Mouse (Mus musculus): ENCODE data around the gene Gpatch3. TPM values are rescaled to one million over a fixed set of nuclear protein-coding genes. Genes with fewer than 3 reads are reported as not detected.
A peak's percentile ranks its signal among the peaks of the same experiment; 100 is the strongest.

Gpatch3 gene
- polyA plus RNA-seq (2012; rRNA removed), result 4.8 and 5.0 TPM in 2 replicates

GRCm38 (mm10) chr4:133574070-133574842 is at the start of gene Gpatch3:
TSS of gene Gpatch3 (plus strand) at chr4:133574745.
- 3% methylated on average over 44 of the region's 44 CpGs for WGBS
- DNase-seq (ENCODE audit: low read depth, low spot score), result peak; percentile 93

DNA sequence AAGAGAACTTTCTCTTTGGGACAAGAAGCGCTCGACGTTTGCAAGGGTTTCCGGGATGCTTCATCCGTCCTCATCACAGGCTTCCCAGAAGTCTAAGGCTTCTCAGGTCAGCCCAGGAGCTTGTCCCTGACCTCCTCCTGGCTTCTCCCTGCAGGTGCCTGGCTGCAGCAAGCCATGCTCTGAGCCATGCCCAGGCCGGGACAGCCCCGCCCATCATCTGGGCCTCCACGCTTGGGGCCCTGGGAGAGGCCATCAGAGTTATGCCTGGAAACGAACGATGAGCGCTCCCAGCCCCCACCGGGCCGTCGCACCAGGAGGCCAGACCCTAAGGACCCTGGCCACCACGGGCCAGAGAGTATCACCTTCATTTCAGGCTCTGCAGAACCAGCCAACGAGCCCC is 46.8 kb upstream of the Gpatch3 start:
- WGBS, result 63% methylated on average over 16 of the region's 16 CpGs
- no peak for DNase-seq (ENCODE audit: low read depth, low spot score)

- DNase-seq (ENCODE audit: low read depth, low spot score), result no peak
- 53% methylated on average over 3 of the region's 3 CpGs for WGBS
Measured at GRCm38 (mm10) chr4:133532777-133533176, 41.8 kb upstream of the Gpatch3 start.

DNA sequence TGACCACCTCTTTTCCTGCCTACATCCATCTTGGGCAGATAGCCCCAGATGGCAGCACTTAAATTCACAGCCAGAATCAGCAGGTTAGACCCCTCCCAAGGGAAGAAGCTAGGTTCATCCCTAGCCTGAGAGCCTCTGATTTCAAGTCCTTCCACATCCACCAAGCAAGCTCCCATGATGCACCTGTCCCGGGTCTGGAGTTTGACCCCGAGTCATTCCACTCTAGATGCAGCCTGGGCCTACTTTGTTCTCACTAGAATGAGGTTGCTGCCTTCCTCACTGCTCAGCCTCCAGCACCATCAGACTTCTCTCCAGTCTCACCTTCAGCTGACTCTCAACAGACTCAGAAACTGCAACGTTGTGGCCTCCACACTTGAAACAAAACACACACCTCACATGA is 38.5 kb upstream of the Gpatch3 start:
- no peak for DNase-seq (ENCODE audit: low read depth, low spot score)
- WGBS, result 32% methylated on average over 3 of the region's 3 CpGs

DNA sequence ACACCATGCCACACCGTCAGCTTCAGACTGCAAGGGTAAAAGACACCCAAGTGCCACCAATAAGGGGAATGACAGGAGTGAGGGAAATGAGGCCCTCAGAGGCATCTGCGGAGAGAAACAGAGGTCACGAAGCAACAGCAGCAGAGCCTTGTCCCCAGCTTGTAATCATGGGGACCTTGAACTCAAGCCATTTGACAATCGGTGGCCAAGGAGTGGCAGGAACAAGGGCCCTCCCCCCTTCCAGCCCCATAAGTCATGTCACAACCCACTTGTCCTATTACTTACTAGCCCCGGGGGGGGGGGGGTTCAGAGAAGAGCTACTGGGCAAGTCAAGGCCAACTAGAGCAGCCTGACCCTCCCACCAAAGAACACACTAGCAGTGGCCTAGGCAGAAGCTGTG is 37.9 kb upstream of the Gpatch3 start:
- no peak for DNase-seq (ENCODE audit: low read depth, low spot score)
- 69% methylated on average over 5 of the region's 5 CpGs for WGBS

DNA sequence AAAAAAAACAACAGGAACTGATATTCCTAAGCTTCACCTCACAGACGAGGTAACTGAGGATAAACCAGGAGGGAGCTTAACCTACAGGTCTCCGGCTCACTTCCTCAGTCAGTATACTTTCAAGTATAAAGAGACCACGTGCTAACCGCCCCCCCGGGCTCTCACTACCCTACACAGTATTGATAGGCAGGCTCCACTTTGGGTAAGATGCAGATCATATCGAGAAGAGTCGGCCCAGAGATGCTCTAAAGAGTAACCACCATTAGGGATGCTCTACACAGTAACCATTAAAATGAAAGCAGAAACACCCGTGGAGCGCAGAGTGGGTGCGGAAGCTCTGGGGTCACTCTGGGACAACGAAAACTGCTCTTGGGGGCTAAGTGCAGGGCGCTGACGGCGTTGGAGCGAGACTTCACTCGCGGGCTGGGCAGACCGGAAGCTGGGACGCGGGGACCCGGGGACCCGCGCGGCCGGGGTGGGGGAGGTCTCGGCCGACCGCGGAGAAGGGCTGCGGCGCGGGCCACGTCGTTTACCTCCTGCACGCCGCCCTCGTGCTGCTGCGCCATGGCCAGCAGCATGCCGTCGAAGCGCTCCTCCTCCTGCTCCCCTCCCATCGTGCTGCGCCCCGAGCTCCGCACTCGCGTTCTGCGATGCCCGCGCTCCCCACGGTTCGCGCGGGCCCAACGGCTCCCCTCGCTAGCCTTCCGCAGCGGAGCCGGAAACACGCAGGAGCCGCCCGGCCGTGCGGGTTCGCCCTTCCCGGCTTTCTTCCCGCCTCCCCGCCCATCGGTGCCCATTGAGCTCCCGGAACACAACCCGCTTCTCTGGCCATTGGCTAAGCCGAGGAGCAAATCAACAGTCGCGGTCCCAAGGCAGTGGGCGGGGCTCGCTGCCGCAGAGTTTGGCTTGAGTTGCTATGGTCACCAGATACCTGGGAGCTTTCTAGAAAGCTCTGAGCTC is 29.0 kb upstream of the Gpatch3 start, which contains the start of gene Nudc:
Gene Nudc, minus strand, starts transcription at position 725 of the 960 bp plus-strand sequence.
- WGBS, result under 1% methylated on average over 77 of the region's 77 CpGs
- peak; percentile 92 for DNase-seq (ENCODE audit: low read depth, low spot score)

- no peak for DNase-seq (ENCODE audit: low read depth, low spot score)
- WGBS, result 90% methylated on average over 1 of the region's 1 CpGs
Measured at GRCm38 (mm10) chr4:133552029-133552428, 22.5 kb upstream of the Gpatch3 start.

DNA sequence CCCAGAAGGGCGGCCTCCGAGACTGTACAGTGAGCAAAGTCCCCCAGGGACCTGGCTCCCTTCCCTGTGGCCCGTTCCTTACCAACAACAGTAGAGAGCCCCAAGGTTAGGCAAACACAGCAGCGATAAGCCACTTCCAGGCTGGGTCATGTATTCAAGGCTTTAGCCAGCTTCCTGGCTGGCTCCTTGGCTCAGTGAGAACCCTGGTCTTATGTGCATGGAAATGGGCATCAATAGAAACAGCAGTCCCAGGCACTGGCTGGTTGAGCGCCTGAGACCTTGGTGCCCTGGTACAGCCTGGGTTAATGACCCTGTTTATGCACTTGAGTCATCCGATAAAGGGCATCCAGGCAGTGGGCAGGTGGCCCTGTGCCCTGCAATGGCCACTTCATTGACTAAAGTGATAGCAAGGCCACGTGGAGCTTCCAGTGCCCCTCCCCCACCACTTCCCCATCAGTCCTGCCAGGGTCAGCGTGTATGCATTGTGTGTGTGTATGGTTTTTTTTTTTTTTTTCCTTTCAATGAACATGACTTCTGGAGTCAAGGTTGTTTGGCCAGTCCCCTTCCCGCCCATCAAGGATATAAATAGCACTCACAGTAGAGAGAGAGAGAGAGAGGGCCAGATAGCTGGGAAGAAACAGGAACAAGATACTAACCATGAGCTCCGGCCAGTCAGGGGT is 21.6 kb upstream of the Gpatch3 start, which contains the start of gene Nr0b2:
Gene Nr0b2, plus strand, starts transcription at position 609 of the 680 bp plus-strand sequence.
- 34% methylated on average over 10 of the region's 10 CpGs for WGBS
- no peak for DNase-seq (ENCODE audit: low read depth, low spot score)

GRCm38 (mm10) chr4:133553448-133554330 is 20.9 kb upstream of the Gpatch3 start:
- WGBS, result 61% methylated on average over 19 of the region's 19 CpGs
- DNase-seq (ENCODE audit: low read depth, low spot score), result no peak

- 43% methylated on average over 10 of the region's 10 CpGs for WGBS
- no peak for DNase-seq (ENCODE audit: low read depth, low spot score)
Measured at GRCm38 (mm10) chr4:133557041-133557717, 17.4 kb upstream of the Gpatch3 start.

DNA sequence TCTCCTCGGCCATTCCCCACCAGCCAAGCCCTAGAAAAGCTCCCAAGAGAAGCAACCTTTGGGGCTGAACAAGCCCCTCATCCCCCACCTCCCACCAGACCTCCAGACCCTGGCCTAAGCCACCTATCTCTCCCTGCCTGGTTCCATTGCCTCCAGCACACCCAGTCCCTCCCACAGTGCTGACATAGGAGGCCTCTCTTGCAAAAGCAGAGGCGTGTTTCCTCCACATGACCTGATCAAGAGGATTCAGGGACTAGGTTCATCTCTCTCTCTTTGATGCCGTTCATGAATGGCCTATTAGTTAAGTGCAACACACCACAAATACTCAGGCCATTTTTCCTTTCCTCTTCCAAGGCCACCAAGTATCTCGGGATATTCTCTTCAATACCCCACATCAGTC is 14.7 kb upstream of the Gpatch3 start:
- DNase-seq (ENCODE audit: low read depth, low spot score), result no peak
- WGBS, result 62% methylated on average over 4 of the region's 4 CpGs

GRCm38 (mm10) chr4:133561622-133562021 is 12.9 kb upstream of the Gpatch3 start:
- WGBS, result 31% methylated on average over 4 of the region's 4 CpGs
- no peak for DNase-seq (ENCODE audit: low read depth, low spot score)

- no peak for DNase-seq (ENCODE audit: low read depth, low spot score)
- 23% methylated on average over 11 of the region's 11 CpGs for WGBS
Measured at GRCm38 (mm10) chr4:133563123-133563571, 11.4 kb upstream of the Gpatch3 start.

GRCm38 (mm10) chr4:133567251-133567650 is 7.3 kb upstream of the Gpatch3 start:
- DNase-seq (ENCODE audit: low read depth, low spot score), result no peak
- 11% methylated on average over 8 of the region's 8 CpGs for WGBS

DNA sequence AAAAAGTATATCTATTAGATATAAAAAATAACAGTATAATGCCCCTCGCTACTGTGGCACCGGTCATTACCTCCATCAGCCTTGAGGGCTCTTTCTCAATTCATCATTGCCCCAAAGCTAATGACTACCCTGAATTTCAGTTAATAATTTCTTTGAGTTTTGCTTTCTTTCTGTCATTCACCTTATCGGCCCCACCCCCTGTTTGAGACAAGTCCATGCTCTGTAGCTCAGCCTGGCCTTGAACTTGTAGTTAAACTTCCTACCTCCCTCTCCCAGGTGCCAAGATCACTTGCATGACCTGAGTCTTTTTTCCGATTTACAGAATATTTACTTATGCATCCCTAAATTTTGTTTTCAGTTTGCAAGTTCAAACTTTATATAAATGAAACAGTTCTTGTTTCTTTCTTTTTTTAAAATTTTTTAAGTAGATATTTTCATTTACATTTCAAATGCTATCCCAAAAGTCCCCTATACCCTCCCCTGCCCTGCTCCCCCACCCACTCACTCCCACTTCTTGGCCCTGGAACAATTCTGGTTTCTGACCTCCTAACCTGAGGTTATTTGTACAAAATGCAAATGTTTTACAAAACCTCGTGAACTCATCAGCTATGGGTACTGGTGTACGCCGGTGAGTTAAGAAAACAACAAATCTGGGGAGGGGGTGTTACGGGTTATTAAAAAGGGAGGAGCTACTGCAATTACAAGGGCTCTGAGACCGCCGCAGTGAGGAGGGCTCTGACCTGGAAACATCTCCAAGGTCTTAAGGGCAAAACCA is 5.1 kb upstream of the Gpatch3 start:
- DNase-seq (ENCODE audit: low read depth, low spot score), result no peak
- WGBS, result 51% methylated on average over 10 of the region's 10 CpGs

GRCm38 (mm10) chr4:133570066-133570466 is 4.5 kb upstream of the Gpatch3 start:
- DNase-seq (ENCODE audit: low read depth, low spot score), result no peak
- WGBS, result 16% methylated on average over 10 of the region's 10 CpGs

DNA sequence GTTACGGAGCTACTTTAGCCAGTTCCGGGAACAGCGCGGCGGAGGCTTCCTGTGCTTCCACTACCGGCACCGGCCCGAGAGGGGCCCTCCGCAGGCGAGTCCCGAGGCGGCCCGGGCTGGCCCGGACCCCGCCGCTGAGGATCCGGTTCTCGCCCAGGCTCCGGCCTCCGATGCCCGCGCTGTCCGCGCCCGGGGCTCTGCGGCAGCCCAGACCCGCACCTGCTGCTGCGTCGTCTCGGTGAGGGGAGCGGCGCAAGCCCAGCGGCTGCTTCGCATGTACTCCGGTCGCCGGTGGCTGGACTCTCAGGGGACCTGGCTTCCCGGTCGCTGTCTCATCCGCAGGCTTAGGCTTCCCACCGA is 278 bp downstream of the Gpatch3 start:
- DNase-seq (ENCODE audit: low read depth, low spot score), result no peak
- under 1% methylated on average over 41 of the region's 41 CpGs for WGBS

- WGBS, result 75% methylated on average over 12 of the region's 12 CpGs
- DNase-seq (ENCODE audit: low read depth, low spot score), result no peak
Measured at GRCm38 (mm10) chr4:133577983-133578382, 3.4 kb downstream of the Gpatch3 start.
